Mouse (Mus musculus): Measurements from ENCODE around the gene Gm30737. TPM values are rescaled to one million over a fixed set of nuclear protein-coding genes. Genes with fewer than 3 reads are reported as not detected.

The Gm30737 gene
- polyA plus RNA-seq (2014; fragmentation: Illumina TruSeq; extraction: RNeasy Lipid Tissue Mini Kit (QIAGEN cat#74804); ENCODE audit: low read depth, low replicate concordance) = not detected

DNA sequence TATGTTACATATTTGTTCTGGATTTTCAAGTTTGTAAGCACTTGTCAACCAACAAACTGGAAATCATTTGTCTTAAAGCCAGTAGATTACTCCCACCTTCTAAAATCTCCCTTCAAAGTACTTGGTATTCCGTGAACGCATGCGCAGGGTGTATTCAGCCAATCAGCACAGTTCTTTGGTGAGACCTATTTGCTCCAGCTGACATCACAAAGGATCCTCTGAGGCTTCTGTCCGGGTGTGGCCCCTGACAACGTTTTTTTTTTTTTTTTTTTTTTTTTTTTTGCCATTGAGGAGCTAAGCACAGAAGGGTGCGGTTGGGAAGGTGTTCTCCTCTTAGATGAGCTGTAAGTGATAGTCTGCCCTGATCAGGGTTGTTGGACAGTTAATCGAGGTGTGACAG, at the start of gene Gm30737:
Gene Gm30737 (plus strand): TSS at position 301 of the 400 bp plus-strand sequence.

Measured in kidney, adult 10 weeks (tissue).